Mouse (Mus musculus): ENCODE data around the gene Tgoln1. TPM values are rescaled to one million over a fixed set of nuclear protein-coding genes. Genes with fewer than 3 reads are reported as not detected.

Tgoln1 gene
- polyA plus RNA-seq, 1 experiment: 66.5 TPM

- DNase-seq (ENCODE audit: low read depth): no peak
These were observed 19.5 kb downstream of the Tgoln1 start for GRCm38 (mm10) chr6:72597083-72597874.

GRCm38 (mm10) chr6:72593914-72594313, 22.9 kb downstream of the Tgoln1 start:
- DNase-seq (ENCODE audit: low read depth): no peak

- DNase-seq (ENCODE audit: low read depth): no peak
These were observed 23.6 kb downstream of the Tgoln1 start for GRCm38 (mm10) chr6:72593011-72593803.

- DNase-seq (ENCODE audit: low read depth): no peak
These were observed 26.7 kb downstream of the Tgoln1 start for GRCm38 (mm10) chr6:72590111-72590510.

- no peak for DNase-seq (ENCODE audit: low read depth)
These were observed 28.5 kb downstream of the Tgoln1 start for GRCm38 (mm10) chr6:72588307-72588706.

GRCm38 (mm10) chr6:72586701-72587100, 30.1 kb downstream of the Tgoln1 start:
- no peak for DNase-seq (ENCODE audit: low read depth)

GRCm38 (mm10) chr6:72584154-72584553, 32.6 kb downstream of the Tgoln1 start:
- no peak for DNase-seq (ENCODE audit: low read depth)

- no peak for DNase-seq (ENCODE audit: low read depth)
These were observed 33.5 kb downstream of the Tgoln1 start for GRCm38 (mm10) chr6:72583211-72583839.

- no peak for DNase-seq (ENCODE audit: low read depth)
These were observed 35.0 kb downstream of the Tgoln1 start for GRCm38 (mm10) chr6:72581625-72582382.

GRCm38 (mm10) chr6:72576041-72576440, 40.8 kb downstream of the Tgoln1 start:
- DNase-seq (ENCODE audit: low read depth): no peak

- DNase-seq (ENCODE audit: low read depth): no peak
These were observed 45.0 kb downstream of the Tgoln1 start for GRCm38 (mm10) chr6:72571826-72572225.

- no peak for DNase-seq (ENCODE audit: low read depth)
These were observed 46.0 kb downstream of the Tgoln1 start for GRCm38 (mm10) chr6:72570644-72571397.

- DNase-seq (ENCODE audit: low read depth): no peak
These were observed 48.1 kb downstream of the Tgoln1 start for GRCm38 (mm10) chr6:72568736-72569135.

GRCm38 (mm10) chr6:72567508-72567907, 49.3 kb downstream of the Tgoln1 start:
- DNase-seq (ENCODE audit: low read depth): no peak

GRCm38 (mm10) chr6:72566044-72566443, 50.8 kb downstream of the Tgoln1 start:
- no peak for DNase-seq (ENCODE audit: low read depth)

- DNase-seq (ENCODE audit: low read depth): no peak
These were observed 51.3 kb downstream of the Tgoln1 start for GRCm38 (mm10) chr6:72565506-72565905.

- no peak for DNase-seq (ENCODE audit: low read depth)
These were observed 53.9 kb downstream of the Tgoln1 start for GRCm38 (mm10) chr6:72562894-72563293.

GRCm38 (mm10) chr6:72562486-72562885, 54.3 kb downstream of the Tgoln1 start:
- DNase-seq (ENCODE audit: low read depth): no peak

- DNase-seq (ENCODE audit: low read depth): no peak
These were observed 56.0 kb downstream of the Tgoln1 start for GRCm38 (mm10) chr6:72560801-72561200.

Measured in gonadal fat pad, adult 2 months (tissue).